Mouse (Mus musculus) mouse embryonic stem cell (cell line): ENCODE data around the gene Nmbr.

Experiments used
- in situ Hi-C, 2 experiments: fragments of 300-500 bp; cut with MboI; formaldehyde crosslinking; loops; 1 replicate in 1 of 2; 3 replicates in 1 of 2; pipeline ENCODE4 v1.14.3; 2019 to 2020; ENCODE audit warnings: low sequenced_read_pairs in 2 of 2, low pct_unique_long_range_greater_than_20kb in 1 of 2, mixed read lengths in 1 of 2; ENCODE audit not compliant: unreplicated experiment in 1 of 2

Nmbr gene

GRCm38 (mm10) chr10:14705072-14706066 lies at the start of gene Nmbr, which contains the start of gene Vta1:
Gene Nmbr (plus strand): TSS chr10:14705591.
Gene Vta1 (minus strand): TSS chr10:14705560.
- in situ Hi-C loops, result no loop called here

GRCm38 (mm10) chr10:14660875-14661274 lies 44.5 kb upstream of the Nmbr start:
- in situ Hi-C loops, result no loop called here

GRCm38 (mm10) chr10:14666147-14666546 lies 39.2 kb upstream of the Nmbr start:
- in situ Hi-C loops, result no loop called here

GRCm38 (mm10) chr10:14685663-14686062 lies 19.7 kb upstream of the Nmbr start:
- in situ Hi-C loops, result loop anchor here in 1 of 2 experiments (10.0 kb wide), 1 partner anchor 231 kb away; no protein-coding TSS in a partner anchor

- in situ Hi-C loops, result loop anchor here in 1 of 2 experiments (10.0 kb wide), 1 partner anchor 234 kb away; no protein-coding TSS in a partner anchor
Observed at GRCm38 (mm10) chr10:14688785-14689442, 16.5 kb upstream of the Nmbr start.

GRCm38 (mm10) chr10:14690349-14690748 lies 15.0 kb upstream of the Nmbr start:
- in situ Hi-C loops, result loop anchor here in 1 of 2 experiments (5.0 kb wide), 1 partner anchor 243 kb away; no protein-coding TSS in a partner anchor

GRCm38 (mm10) chr10:14703239-14703638 lies 2.2 kb upstream of the Nmbr start:
- in situ Hi-C loops, result no loop called here

GRCm38 (mm10) chr10:14703830-14704420 lies 1.5 kb upstream of the Nmbr start:
- in situ Hi-C loops, result no loop called here

GRCm38 (mm10) chr10:14718114-14718513 lies 12.7 kb downstream of the Nmbr start, which contains the start of gene Gje1:
Gene Gje1 (minus strand): TSS chr10:14718214.
- in situ Hi-C loops, result no loop called here

- in situ Hi-C loops, result no loop called here
Observed at GRCm38 (mm10) chr10:14725671-14726070, 20.3 kb downstream of the Nmbr start.

GRCm38 (mm10) chr10:14734285-14734684 lies 28.9 kb downstream of the Nmbr start:
- in situ Hi-C loops, result no loop called here

GRCm38 (mm10) chr10:14759665-14760558 lies 54.5 kb downstream of the Nmbr start:
- in situ Hi-C loops, result no loop called here

- in situ Hi-C loops, result no loop called here
Observed at GRCm38 (mm10) chr10:14760618-14761017, 55.2 kb downstream of the Nmbr start.

- in situ Hi-C loops, result no loop called here
Observed at GRCm38 (mm10) chr10:14770227-14770910, 65.0 kb downstream of the Nmbr start.

GRCm38 (mm10) chr10:14774499-14774898 lies 69.1 kb downstream of the Nmbr start:
- in situ Hi-C loops, result no loop called here

GRCm38 (mm10) chr10:14789969-14790368 lies 84.6 kb downstream of the Nmbr start:
- in situ Hi-C loops, result no loop called here

- in situ Hi-C loops, result no loop called here
Observed at GRCm38 (mm10) chr10:14816970-14817369, 111.6 kb downstream of the Nmbr start.
